Mouse (Mus musculus): ENCODE data around the gene Pibf1.

The Pibf1 gene

GRCm38 (mm10) chr14:99263816-99264215 lies 164.6 kb downstream of the Pibf1 start:
- in situ Hi-C loops (cut with MboI; ENCODE audit: unreplicated experiment in 2 of 2), result no loop called here

GRCm38 (mm10) chr14:99265791-99266190 lies 166.6 kb downstream of the Pibf1 start:
- in situ Hi-C loops (cut with MboI; ENCODE audit: unreplicated experiment in 2 of 2), result no loop called here

- in situ Hi-C loops (cut with MboI; ENCODE audit: unreplicated experiment in 2 of 2), result no loop called here
Observed at GRCm38 (mm10) chr14:99266749-99267148, 167.5 kb downstream of the Pibf1 start.

- in situ Hi-C loops (cut with MboI; ENCODE audit: unreplicated experiment in 2 of 2), result no loop called here
Observed at GRCm38 (mm10) chr14:99274056-99274455, 174.8 kb downstream of the Pibf1 start.

- in situ Hi-C loops (cut with MboI; ENCODE audit: unreplicated experiment in 2 of 2), result no loop called here
Observed at GRCm38 (mm10) chr14:99275827-99276226, 176.6 kb downstream of the Pibf1 start.

GRCm38 (mm10) chr14:99278312-99278711 lies 179.1 kb downstream of the Pibf1 start:
- in situ Hi-C loops (cut with MboI; ENCODE audit: unreplicated experiment in 2 of 2), result no loop called here

GRCm38 (mm10) chr14:99278763-99279486 lies 179.7 kb downstream of the Pibf1 start:
- in situ Hi-C loops (cut with MboI; ENCODE audit: unreplicated experiment in 2 of 2), result no loop called here

- in situ Hi-C loops (cut with MboI; ENCODE audit: unreplicated experiment in 2 of 2), result no loop called here
Observed at GRCm38 (mm10) chr14:99280399-99280798, 181.2 kb downstream of the Pibf1 start.

- in situ Hi-C loops (cut with MboI; ENCODE audit: unreplicated experiment in 2 of 2), result no loop called here
Observed at GRCm38 (mm10) chr14:99280825-99281433, 181.7 kb downstream of the Pibf1 start.

GRCm38 (mm10) chr14:99285486-99285885 lies 186.3 kb downstream of the Pibf1 start:
- in situ Hi-C loops (cut with MboI; ENCODE audit: unreplicated experiment in 2 of 2), result no loop called here

- in situ Hi-C loops (cut with MboI; ENCODE audit: unreplicated experiment in 2 of 2), result no loop called here
Observed at GRCm38 (mm10) chr14:99292176-99292575, 193.0 kb downstream of the Pibf1 start.

- in situ Hi-C loops (cut with MboI; ENCODE audit: unreplicated experiment in 2 of 2), result no loop called here
Observed at GRCm38 (mm10) chr14:99294424-99294823, 195.2 kb downstream of the Pibf1 start.

- in situ Hi-C loops (cut with MboI; ENCODE audit: unreplicated experiment in 2 of 2), result no loop called here
Observed at GRCm38 (mm10) chr14:99295606-99296341, 196.6 kb downstream of the Pibf1 start.

GRCm38 (mm10) chr14:99298385-99299021 lies 199.3 kb downstream of the Pibf1 start, which contains the start of gene Klf5:
Gene Klf5 (plus strand): TSS chr14:99298691.
- in situ Hi-C loops (cut with MboI; ENCODE audit: unreplicated experiment in 2 of 2), result no loop called here

- in situ Hi-C loops (cut with MboI; ENCODE audit: unreplicated experiment in 2 of 2), result no loop called here
Observed at GRCm38 (mm10) chr14:99299022-99299481, 199.8 kb downstream of the Pibf1 start.

GRCm38 (mm10) chr14:99299701-99300191 lies 200.5 kb downstream of the Pibf1 start:
- in situ Hi-C loops (cut with MboI; ENCODE audit: unreplicated experiment in 2 of 2), result no loop called here

GRCm38 (mm10) chr14:99301472-99301871 lies 202.2 kb downstream of the Pibf1 start:
- in situ Hi-C loops (cut with MboI; ENCODE audit: unreplicated experiment in 2 of 2), result no loop called here
